Mouse (Mus musculus): Measurements from ENCODE around the gene Aanat.

Gene Aanat

DNA sequence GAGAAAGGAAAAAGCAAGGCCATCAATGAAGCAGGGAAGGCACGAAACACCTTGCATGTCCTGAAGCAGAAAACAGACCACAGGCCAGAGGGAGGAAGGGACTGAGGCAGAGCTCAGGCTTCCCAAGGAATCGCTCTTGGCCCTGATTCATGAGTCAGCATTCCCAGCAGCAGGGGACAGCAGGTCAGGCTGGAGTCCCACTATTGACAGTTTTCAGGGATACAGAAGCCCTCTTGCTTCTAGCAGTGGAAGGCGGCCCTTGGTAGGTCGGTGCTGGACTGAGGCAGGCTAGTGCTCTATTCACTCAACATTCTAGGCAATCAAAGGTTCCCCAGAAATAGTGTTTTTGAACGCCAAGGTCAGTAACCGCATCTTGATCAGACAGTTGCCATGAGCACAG is 11.7 kb upstream of the Aanat start:
- in situ Hi-C loops (cut with MseI, MboI), result no loop called here

DNA sequence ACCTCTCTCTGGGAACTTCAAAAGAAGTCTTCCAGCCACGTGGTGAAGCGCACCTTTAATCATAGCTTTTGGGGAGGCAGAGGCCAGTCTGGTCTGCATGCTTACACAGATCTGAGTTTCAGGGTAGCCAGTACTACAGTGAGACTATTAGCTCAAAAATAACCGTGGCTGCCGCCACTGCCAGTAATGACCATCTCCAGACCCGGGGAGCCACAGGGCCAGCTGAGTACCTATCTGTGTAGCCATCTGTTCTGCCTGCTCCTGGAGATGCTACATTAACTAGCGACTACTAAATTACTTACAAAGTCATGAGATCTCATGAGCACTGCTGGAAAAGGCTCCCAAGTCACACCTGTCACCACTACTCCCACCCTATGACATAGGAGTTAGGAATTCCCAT is 11.2 kb upstream of the Aanat start:
- in situ Hi-C loops (cut with MseI, MboI), result no loop called here

DNA sequence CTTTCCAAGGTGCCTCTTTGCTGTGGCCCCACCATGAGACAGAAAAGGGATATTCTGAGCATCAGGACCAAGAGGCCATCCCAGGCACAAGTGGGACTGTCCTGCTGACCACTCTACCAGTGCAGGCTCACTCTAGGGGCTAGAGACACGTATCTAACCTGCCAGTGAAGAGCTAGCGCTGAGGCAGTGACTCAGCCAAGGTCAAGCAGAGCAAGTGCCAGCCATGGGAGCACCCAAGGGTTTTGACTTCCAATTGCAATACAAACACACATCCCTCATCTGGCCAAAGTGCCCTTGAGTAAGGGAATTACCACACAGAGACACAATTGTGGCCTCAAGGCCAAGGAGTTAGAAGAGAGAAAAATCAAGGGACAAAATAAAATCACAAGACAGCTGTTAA is 10.8 kb upstream of the Aanat start:
- in situ Hi-C loops (cut with MseI, MboI), result no loop called here

DNA sequence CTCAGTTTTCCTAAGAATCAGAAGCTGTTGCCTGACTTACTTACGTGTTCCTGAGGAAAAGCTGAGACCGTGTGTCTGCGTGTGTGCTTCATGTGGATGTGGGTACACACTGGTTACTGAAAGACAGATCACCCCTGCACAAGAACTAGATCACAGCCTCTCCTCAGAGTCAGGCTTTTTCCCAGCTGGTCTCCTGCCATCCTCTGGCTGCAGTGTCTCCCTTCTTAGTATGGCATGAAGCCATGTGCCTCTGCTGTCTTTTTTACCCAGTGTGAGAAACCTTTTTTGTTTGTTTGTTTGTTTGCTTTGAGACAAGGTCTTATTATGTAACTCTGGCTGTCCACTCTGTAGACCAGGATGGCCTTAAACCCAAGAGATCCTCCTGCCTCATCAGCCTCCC is 7.0 kb upstream of the Aanat start:
- in situ Hi-C loops (cut with MseI, MboI), result no loop called here

DNA sequence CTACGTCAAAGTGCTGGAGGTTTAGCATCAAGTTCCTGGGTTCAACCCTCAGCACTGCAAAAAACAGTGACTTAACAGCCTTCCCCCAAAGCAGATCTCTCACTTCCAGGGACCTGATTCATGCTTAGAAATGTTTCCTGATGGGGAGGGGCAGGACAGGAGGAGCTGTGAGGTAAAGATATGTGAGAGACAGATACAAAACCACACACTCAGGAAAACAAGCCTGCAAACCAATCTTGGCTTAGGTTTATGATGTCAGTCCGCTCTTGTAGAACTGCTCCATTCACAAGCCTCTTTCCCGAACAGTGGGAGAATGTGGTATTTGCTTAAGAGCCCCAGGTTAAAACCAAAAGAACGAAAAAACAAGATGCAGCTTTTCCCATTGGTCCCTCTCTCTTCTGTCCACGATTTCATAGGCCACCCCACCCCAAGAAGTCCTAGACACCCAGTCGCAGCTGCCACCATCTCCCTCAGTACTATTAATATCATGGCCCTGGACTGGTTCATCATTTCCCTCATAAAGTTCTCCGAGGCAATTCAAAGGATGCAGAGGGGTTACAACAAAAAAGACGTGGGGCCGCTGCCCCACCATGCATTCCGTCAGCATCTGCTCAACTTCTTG is 6.1 kb upstream of the Aanat start:
- in situ Hi-C loops (cut with MseI, MboI), result no loop called here

DNA sequence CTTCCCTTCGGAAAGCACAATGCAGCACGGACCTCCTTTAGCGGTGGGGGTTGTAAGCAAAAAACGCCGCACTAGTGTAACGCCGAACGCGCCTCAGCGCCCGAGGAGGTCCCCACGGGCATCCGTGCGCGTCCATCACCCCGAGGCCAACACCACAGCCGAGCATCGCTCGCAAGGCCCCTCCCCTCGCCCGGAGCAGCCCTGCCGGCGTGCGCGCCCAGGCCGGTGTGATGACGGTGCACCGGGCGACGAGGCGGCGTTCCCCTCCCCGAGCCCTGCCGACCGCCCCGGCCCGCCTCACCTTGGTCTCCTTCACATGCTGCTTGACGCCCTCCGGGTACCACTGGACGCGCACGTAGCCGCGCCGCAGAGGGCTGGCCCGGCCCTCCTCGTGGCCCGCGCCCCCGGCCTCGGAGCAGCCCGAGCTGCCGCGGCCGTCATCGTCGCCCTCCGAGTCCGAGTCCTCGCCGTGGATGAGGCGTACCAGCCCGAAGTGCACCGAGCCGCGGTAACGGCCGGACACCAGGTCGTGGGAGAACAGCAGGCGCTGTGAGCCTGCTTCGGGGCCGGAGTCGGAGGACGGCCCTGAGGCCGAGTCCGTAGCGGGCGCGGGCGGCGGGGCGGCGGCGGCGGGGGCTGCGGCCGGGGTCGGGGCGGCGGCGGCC is 5.4 kb upstream of the Aanat start:
- in situ Hi-C loops (cut with MseI, MboI), result no loop called here

DNA sequence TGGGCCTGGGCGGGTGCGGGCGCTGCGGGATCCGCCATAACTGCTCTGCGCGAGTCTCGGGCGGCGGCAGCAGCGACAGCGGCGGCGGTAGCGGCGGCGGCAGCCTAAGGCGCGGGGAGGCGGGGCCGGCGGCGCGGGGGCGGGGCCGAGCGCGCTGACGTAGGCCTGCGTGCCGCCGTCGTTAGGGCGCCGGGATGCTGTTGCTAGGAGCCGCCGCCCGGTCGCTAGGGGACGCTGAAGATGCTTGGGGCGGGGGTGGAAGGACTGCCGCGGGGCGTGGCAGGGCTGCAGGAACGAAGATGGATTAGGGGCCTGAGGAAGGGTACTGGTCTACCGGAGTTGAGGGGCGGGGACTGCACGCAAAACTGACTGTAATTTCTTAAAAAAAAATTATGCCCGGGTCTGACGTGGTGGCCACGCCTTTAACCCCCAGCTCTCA is 4.8 kb upstream of the Aanat start, which contains the start of gene Ube2o:
Gene Ube2o, minus strand, starts transcription at position 72 of the 439 bp plus-strand sequence.
- in situ Hi-C loops (cut with MseI, MboI), result no loop called here

DNA sequence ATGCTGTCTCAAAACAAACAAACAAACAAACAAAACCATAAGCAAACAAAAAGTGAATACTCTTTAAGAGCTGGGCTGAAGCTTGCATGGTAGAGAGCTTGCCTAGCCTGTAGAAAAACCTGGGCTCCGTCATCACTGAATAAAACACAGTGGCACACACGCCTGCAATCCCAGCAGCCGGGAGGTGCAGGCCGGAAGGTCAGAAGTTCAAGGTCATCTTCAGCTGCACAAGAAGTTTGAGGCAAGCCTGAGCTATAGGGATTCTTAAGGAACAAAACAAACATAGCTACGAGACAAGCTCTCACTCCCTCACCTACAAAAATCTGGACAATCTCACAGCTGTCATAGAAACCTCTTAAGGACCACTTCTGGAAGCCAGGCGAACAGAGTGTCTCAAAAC is 550 bp upstream of the Aanat start:
- in situ Hi-C loops (cut with MseI, MboI), result no loop called here

DNA sequence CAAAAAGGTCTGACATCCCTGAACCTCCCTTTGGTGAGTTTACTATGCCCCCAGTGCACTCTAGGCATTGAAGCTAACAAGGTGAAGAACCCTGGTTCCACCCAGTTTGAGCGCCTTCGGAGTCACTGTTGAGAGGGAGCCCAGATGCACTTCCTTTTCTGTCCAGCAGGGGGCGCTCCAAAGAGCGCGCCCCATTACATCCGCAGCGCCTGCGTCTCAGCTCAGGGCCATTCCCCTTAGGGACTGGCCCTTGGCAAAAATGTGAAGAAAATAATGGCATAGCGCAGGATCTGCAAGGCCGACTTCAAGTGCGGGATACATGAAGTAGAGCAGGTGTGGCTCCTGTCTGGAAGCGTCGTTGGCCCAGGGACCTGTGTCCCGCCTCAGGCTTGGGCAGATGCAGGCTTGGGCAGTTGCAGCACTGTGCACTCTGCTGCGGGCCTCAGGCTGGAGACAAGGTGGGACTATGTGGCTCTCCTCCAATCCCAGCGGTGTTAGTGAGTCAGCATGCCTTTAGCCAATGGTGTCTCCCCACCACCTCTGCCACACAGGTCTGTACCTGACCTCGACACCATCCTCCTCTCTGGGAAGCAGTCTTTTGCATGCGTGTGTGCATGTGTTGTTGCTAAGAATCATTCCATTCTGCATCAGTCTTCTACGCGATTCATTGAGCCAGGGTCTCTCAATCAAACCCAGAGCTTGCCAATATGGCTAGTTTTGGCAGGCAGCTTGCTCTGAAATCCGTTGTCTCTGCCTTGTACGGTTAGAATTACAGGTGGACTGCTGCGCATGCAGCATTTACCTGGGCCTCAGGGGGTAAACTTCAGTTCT is 784 bp downstream of the Aanat start:
- in situ Hi-C loops (cut with MseI, MboI), result no loop called here

DNA sequence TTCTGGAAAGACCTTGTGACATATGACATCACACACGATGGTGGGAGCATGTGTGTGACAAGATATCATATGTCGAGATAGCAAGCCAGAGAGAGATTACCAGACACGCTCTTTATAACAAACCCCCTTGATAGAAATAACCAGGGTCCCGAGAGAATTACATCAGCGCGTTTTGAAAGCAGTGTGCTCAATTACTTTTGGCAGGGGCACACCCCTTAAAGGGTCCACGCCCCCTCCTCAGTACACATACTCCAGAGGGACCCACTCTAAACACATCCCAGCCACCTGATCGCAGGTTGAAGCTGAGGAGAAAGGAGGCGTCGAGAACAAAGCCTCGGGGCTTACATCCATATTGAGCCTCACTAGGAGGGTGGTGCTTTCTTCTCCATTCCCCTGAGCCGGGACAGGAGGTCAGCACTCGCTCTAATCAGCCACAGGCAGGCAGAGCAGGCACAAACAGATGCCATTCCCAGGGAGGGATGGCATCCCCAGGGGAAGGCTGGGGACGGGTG is 2.8 kb downstream of the Aanat start:
- in situ Hi-C loops (cut with MseI, MboI), result no loop called here

DNA sequence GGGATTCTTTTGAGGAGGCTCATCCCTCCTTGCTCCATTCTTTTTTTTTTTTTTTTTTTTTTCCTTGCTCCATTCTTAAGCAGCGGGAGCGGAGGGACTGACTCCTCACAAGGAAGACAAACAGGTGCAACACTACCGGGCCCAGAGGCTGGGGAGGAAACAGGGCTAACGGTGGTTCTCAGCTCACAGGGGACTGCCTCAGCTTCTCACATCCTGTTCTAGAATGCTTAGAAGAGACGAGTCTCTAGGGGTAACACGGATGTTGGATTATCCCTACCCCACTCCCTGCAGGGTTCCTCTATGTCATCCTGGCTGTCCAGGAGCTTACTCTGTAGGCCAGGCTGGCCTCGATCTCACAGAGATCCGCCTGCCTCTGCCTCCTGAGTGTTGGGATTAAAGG is 3.3 kb downstream of the Aanat start:
- in situ Hi-C loops (cut with MseI, MboI), result no loop called here

DNA sequence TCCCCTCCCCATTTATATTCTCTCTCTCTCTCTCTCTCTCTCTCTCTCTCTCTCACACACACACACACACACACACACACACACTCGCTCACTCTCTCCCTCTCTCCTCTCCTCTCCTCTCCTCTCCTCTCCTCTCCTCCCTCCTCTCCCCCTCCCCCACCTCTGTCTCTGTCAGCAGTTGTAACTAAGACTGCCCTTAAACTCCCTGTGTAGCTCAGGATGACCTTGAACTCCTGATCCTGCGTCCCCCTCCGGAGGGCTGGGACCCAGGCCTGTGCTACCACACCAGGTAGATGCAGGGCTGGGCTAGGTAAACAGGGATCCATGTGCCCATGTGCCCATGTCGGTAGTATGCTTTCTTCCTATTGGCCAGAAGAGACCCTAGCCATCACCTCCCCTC is 5.4 kb downstream of the Aanat start:
- in situ Hi-C loops (cut with MseI, MboI), result loop anchor here in 1 of 2 experiments (5.0 kb wide), 1 partner anchor 36 kb away; the partner anchor contains the start of gene Rhbdf2

DNA sequence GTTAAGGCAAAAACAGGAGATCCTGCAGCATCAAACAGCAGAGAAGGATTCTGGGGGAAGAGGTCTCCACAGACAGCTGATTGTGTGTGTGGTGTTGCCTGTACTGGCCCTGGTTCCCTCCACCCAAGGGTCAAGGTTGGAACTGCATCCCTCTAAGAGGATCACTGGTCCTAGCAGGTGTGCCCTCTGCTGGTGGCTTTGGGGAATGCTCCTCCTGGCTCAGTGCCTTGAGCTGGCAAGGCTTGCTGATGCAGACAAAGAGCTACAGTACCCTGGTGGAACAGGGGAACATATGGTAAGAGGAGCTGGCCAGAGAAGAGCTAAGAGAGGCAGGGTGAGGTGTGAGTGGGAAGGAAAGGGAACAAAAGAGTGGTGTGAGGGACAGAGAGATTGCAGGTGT is 6.2 kb downstream of the Aanat start:
- in situ Hi-C loops (cut with MseI, MboI), result loop anchor here in 1 of 2 experiments (5.0 kb wide), 1 partner anchor 35 kb away; the partner anchor contains the start of gene Rhbdf2

DNA sequence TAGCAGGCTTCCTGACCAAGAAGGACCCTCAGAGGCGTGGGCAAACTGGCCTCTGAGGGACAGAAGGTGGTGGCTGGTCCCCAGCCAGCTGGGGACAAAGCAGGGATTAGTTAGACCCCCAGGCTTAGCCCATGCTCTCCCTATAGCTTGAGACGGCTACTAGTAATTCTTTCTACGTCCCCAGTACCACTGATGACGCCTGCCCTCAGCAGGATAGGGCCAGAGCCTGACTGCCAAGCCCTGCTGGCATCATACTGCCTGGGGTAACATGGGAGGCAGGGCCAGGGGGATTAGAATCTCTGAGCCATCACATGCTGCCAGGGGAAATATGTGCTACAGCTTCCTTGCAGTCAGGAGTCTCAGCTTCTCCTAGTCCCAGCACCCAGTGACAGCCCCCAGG is 7.1 kb downstream of the Aanat start:
- in situ Hi-C loops (cut with MseI, MboI), result loop anchor here in 1 of 2 experiments (5.0 kb wide), 1 partner anchor 34 kb away; the partner anchor contains the start of gene Rhbdf2

DNA sequence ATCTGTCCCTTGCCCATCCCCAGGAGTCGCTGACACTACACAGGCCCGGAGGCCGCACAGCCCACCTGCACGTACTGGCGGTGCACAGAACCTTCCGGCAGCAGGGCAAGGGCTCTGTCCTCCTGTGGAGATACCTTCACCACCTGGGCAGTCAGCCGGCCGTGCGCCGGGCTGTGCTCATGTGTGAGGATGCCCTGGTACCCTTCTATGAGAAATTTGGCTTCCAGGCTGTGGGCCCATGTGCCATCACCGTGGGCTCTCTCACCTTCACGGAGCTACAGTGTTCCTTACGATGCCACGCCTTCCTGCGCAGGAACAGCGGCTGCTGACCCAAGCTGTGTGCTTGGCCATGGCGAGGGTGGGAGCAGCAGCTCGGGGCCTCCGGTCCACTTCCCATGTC is 10.5 kb downstream of the Aanat start:
- in situ Hi-C loops (cut with MseI, MboI), result no loop called here

DNA sequence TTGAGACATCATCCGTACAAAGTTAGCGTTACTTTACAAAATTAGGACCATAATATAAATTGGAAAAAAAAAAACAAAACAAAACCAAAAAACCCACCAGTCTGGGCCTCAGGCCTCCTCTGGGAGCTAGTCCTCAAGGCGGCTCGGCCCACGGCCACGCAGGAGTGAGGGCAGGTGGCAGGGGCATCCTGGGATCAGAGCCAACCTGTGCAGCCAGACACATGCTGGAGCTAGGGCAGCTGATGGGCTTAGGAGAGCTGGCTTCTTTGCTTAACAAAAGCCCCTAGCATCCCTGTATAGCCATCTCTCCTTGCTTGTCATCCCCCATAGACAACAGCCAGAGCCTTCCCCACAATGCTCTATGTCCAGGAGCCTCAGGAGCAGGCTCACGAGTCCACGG is 12.0 kb downstream of the Aanat start:
- in situ Hi-C loops (cut with MseI, MboI), result no loop called here

DNA sequence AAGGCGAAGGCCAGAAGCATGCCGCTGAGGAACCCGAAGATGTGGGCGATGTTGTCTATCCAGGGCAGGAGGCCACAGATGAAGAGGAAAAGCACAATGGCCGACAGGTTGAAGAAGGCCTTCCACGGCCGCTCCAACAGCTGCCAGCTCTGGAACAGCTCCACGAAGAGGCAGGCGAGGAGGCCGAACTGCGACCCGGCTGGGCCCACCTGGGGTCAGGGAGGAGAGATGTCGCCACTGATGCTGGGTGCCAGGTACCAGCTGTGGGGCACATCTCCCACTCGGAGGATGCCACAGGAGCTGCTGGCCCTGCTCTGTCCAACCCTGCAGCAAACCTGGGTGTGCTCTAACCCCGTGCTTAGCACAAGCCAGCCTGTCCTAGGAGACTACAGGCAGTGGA is 13.0 kb downstream of the Aanat start:
- in situ Hi-C loops (cut with MseI, MboI), result no loop called here

DNA sequence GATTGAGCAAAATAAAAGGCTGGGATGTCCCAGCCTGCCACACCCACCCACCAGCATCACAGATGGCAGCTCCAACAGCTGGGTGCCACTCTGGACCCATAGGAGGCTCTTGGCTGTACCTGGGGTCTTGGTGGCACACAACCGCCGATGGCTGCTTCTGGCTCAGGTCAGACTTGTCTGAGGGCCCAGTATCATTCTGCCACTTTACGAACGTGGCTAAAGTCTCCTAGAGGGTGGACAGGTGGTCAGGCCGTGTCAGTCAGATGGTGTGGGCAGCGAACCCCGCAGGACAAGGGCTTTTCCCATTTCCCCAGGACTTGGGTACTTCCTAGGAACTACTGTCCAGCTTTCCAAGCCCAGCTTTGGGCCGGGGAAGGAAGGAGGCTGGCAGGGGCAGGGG is 14.9 kb downstream of the Aanat start:
- in situ Hi-C loops (cut with MseI, MboI), result no loop called here

DNA sequence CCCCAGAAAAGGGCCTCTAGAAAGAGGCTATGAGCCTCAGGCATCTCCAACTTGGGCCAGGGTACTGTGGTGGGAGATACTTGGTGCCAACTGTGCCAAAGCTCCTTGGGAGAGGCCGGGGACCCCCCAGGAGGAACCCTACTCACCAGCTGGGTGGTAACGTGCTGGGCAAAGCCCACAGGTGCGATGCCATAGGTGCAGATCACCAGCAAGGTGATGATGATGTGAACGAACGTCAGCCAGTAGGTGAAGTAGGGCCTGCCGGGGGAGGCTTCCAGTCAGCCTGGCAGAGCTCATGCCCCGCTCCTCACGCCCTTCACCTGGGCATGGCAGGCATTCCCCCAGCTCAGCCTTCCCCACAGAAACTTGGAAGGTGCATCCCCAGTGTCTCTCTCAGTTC is 15.8 kb downstream of the Aanat start:
- in situ Hi-C loops (cut with MseI, MboI), result no loop called here

DNA sequence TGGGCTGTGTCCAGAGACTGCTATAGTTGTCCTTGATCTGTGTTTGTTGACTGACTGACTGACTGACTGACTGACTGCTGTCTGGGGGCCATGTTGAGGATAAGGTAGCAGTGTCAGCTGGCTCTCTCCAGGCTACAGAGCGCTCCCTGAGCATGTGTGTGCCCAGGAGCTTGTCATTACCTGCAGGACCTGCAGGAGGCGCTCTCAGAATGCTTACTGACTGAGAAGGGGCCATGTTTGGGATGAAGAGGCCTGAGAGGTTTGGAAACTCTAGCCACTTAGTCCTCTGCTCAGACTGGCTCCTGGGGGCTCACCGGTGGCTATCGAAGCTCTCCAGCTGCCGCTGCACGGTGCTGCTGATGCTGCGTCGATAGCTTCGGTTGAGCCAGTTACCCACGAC is 17.1 kb downstream of the Aanat start:
- in situ Hi-C loops (cut with MseI, MboI), result no loop called here

DNA sequence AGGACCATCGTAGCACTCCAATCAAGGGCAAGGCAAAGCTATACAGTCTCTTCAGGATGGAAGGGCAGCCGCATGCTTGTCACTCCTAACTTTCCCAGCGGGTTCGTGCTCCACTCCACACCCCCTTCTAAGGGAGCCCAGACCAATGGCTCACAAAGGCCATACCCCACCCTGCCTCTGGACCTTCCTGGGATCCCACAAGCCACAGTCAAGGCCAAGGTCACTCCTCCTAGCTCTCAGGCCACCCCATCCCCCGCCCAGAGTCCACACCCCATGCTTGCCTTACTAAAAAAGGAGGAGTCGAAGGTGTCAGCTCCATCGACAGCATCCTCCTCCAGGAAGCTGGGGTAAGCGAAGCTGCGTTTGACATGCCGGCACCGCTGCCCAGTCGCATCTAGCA is 17.9 kb downstream of the Aanat start:
- in situ Hi-C loops (cut with MseI, MboI), result no loop called here

DNA sequence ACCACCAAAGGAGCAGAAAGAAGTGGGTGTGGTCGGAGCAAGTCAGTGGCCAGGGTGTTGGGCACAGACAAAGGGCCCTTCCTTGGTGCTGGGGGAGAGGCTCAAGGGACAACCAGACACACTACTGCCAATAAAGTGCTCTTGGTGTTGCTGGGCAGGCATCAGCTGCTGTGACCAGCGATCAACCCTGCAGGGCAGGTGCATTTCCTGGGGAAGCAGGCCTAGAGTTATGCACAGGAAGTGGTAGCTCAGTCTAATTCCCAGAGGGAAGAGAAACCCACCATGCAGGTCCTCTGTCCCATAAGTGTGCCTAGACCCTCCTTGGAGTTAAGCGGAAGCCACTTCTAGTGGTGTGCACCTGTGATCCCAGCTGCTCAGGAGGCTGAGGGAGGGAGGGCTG is 21.5 kb downstream of the Aanat start:
- in situ Hi-C loops (cut with MseI, MboI), result no loop called here

Measured in mouse trophoblast stem cell (cell line).